Mouse (Mus musculus) embryonic facial prominence, embryonic 13.5 days (tissue): ENCODE measurements around the gene Tbx6. TPM values are rescaled to one million over a fixed set of nuclear protein-coding genes. Genes with fewer than 3 reads are reported as not detected.

Experiments used
- ATAC-seq: fragments of 200-750 bp; cut with Nextera tagmentation; 2 replicates; pipeline ENCODE4 v1.8.0; 2017; ENCODE audit warnings: low read depth; ENCODE audit not compliant: insufficient number of reproducible peaks, insufficient read depth, low FRiP score, low TSS enrichment
- H3K27ac ChIP-seq: fragments of 300-500 bp; sonication (generic); 2 replicates; pipeline ENCODE4 v1.5.1; 2015; ENCODE audit warnings: moderate library complexity, mild to moderate bottlenecking, inconsistent platforms
- H3K27me3 ChIP-seq: fragments of 300-500 bp; sonication (generic); 2 replicates; pipeline ENCODE4 v1.6.1; 2015; ENCODE audit warnings: mild to moderate bottlenecking, inconsistent platforms
- H3K36me3 ChIP-seq: fragments of 300-500 bp; sonication (generic); 2 replicates; pipeline ENCODE4 v1.6.1; 2015; ENCODE audit warnings: mild to moderate bottlenecking, inconsistent platforms
- H3K4me1 ChIP-seq: fragments of 300-500 bp; sonication (generic); 2 replicates; pipeline ENCODE4 v1.6.1; 2015; ENCODE audit warnings: inconsistent platforms
- H3K4me2 ChIP-seq: fragments of 300-500 bp; sonication (generic); 2 replicates; pipeline ENCODE4 v1.6.1; 2015; ENCODE audit warnings: moderate library complexity, mild to moderate bottlenecking, inconsistent platforms
- H3K4me3 ChIP-seq: fragments of 300-500 bp; sonication (generic); 2 replicates; pipeline ENCODE4 v1.5.1; 2015; ENCODE audit warnings: mild to moderate bottlenecking, inconsistent platforms
- H3K9ac ChIP-seq: fragments of 300-500 bp; sonication (generic); 2 replicates; pipeline ENCODE4 v1.6.1; 2015; ENCODE audit warnings: mild to moderate bottlenecking, inconsistent platforms
- H3K9me3 ChIP-seq: fragments of 300-500 bp; sonication (generic); 2 replicates; pipeline ENCODE4 v1.6.1; 2016; ENCODE audit warnings: inconsistent platforms
- WGBS: fragments of 180-500 bp; shearing (Covaris S2); methylation state at CpG from one replicate; pipeline ENCODE4 v1.1.7; 2015; ENCODE audit warnings: mixed read lengths; 5-methylcytosine and 5-hydroxymethylcytosine counted together
- polyA plus RNA-seq: library from polyadenylated mRNA; unstranded; fragments of >200 nt; fragmentation: Nextera tagmentation; extraction: Ambion mirVana; gene quantifications from 2 replicates; pipeline ENCODE4 v1.2.1, GENCODE M21; 2015

Tbx6 gene
- polyA plus RNA-seq, 1 experiment from 2014 or later = 0.27 TPM

GRCm38 (mm10) chr7:126782693-126783092, 1.4 kb downstream of the Tbx6 start:
- Histone ChIP-seq H3K27ac (no peak overlapping the region; the same call in 1 of the 2 replicates), H3K9ac (no peak overlapping the region), H3K4me1 (peaks cover 29% of the 10 kb centered on the region), H3K4me3 (no peak overlapping the region), H3K4me2 (no peak overlapping the region), H3K9me3 (no peaks in the 10 kb centered on the region), H3K36me3 (peaks cover 41% of the 10 kb centered on the region), H3K27me3 (no peaks in the 10 kb centered on the region)
- 86% methylated on average over 13 of the region's 13 CpGs for WGBS
- no peak for ATAC-seq

GRCm38 (mm10) chr7:126784469-126784868, 3.2 kb downstream of the Tbx6 start:
- 89% methylated on average over 7 of the region's 7 CpGs for WGBS
- no peaks in the 10 kb centered on the region for H3K27me3 ChIP-seq
- no peak overlapping the region for H3K4me2 ChIP-seq
- H3K4me3 ChIP-seq = no peak overlapping the region
- no peaks in the 10 kb centered on the region for H3K9me3 ChIP-seq
- no peak for ATAC-seq
- no peak overlapping the region for H3K9ac ChIP-seq
- peaks cover 20% of the 10 kb centered on the region for H3K4me1 ChIP-seq
- no peak overlapping the region for H3K27ac ChIP-seq
- peaks cover 59% of the 10 kb centered on the region for H3K36me3 ChIP-seq

GRCm38 (mm10) chr7:126785056-126785455, 3.8 kb downstream of the Tbx6 start:
- no peaks in the 10 kb centered on the region for H3K9me3 ChIP-seq
- H3K4me3 ChIP-seq = no peak overlapping the region
- H3K4me2 ChIP-seq = no peak overlapping the region
- H3K9ac ChIP-seq = no peak overlapping the region
- no peak overlapping the region for H3K27ac ChIP-seq
- H3K4me1 ChIP-seq = peaks cover 18% of the 10 kb centered on the region
- peaks cover 65% of the 10 kb centered on the region for H3K36me3 ChIP-seq
- H3K27me3 ChIP-seq = no peaks in the 10 kb centered on the region
- WGBS = 90% methylated on average over 4 of the region's 4 CpGs
- no peak for ATAC-seq

- no peak for ATAC-seq
- 89% methylated on average over 14 of the region's 14 CpGs for WGBS
- H3K4me1 ChIP-seq = peaks cover 21% of the 10 kb centered on the region
- H3K36me3 ChIP-seq = peaks cover 74% of the 10 kb centered on the region
- no peaks in the 10 kb centered on the region for H3K9me3 ChIP-seq
- no peak overlapping the region for H3K27ac ChIP-seq
- no peak overlapping the region for H3K4me2 ChIP-seq
- no peak overlapping the region for H3K4me3 ChIP-seq
- no peak overlapping the region for H3K9ac ChIP-seq
- no peaks in the 10 kb centered on the region for H3K27me3 ChIP-seq
Observed at GRCm38 (mm10) chr7:126786142-126786541, 4.9 kb downstream of the Tbx6 start.

GRCm38 (mm10) chr7:126789141-126789540, 7.9 kb downstream of the Tbx6 start:
- ATAC-seq = no peak
- no peak overlapping the region for H3K4me2 ChIP-seq
- peaks cover 67% of the 10 kb centered on the region for H3K36me3 ChIP-seq
- no peak overlapping the region for H3K4me3 ChIP-seq
- H3K27ac ChIP-seq = no peak overlapping the region
- H3K9ac ChIP-seq = 0 out of 2 replicates have a peak overlapping the region, but pooled peaks have one; percentile 16
- 86% methylated on average over 4 of the region's 4 CpGs for WGBS
- no peaks in the 10 kb centered on the region for H3K27me3 ChIP-seq
- peaks cover 23% of the 10 kb centered on the region for H3K4me1 ChIP-seq
- H3K9me3 ChIP-seq = no peaks in the 10 kb centered on the region

- H3K9ac ChIP-seq = peak within 1 kb of the TSS; percentile 96
- H3K4me1 ChIP-seq = peaks cover 33% of the 10 kb centered on the region
- peak within 1 kb of the TSS; percentile 74 for H3K4me2 ChIP-seq
- H3K27ac ChIP-seq = peak within 1 kb of the TSS; percentile 97
- no peaks in the 10 kb centered on the region for H3K9me3 ChIP-seq
- ATAC-seq = peak; percentile 92
- peak within 1 kb of the TSS; percentile 94 for H3K4me3 ChIP-seq
- no peaks in the 10 kb centered on the region for H3K27me3 ChIP-seq
- WGBS = under 1% methylated on average over 76 of the region's 83 CpGs
- H3K36me3 ChIP-seq = peaks cover 66% of the 10 kb centered on the region
Observed at GRCm38 (mm10) chr7:126791851-126792720, 10.8 kb downstream of the Tbx6 start, which contains the start of gene Ppp4c. Gene Ppp4c, minus strand, starts transcription at chr7:126792496.

GRCm38 (mm10) chr7:126792721-126793443, 11.6 kb downstream of the Tbx6 start:
- peak; percentile 13; the same call in 1 of the 2 replicates for ATAC-seq

GRCm38 (mm10) chr7:126793456-126794270, 12.4 kb downstream of the Tbx6 start:
- Histone ChIP-seq H3K4me3 (no peak overlapping the region), H3K27me3 (no peaks in the 10 kb centered on the region), H3K4me1 (peaks cover 46% of the 10 kb centered on the region), H3K27ac (0 out of 2 replicates have a peak overlapping the region, but pooled peaks have one; percentile 11), H3K36me3 (peaks cover 55% of the 10 kb centered on the region), H3K9me3 (no peaks in the 10 kb centered on the region), H3K9ac (no peak overlapping the region), H3K4me2 (no peak overlapping the region)
- ATAC-seq = no peak
- WGBS = 71% methylated on average over 4 of the region's 4 CpGs

More at GRCm38 (mm10) chr7:126792721-126793443, 11.6 kb downstream of the Tbx6 start:
- Histone ChIP-seq H3K9me3 (no peaks in the 10 kb centered on the region), H3K4me3 (peak overlapping the region; percentile 94), H3K4me2 (peak overlapping the region; percentile 74), H3K9ac (peak overlapping the region; percentile 96), H3K4me1 (peaks cover 41% of the 10 kb centered on the region), H3K27me3 (no peaks in the 10 kb centered on the region), H3K27ac (peak overlapping the region; percentile 97), H3K36me3 (peaks cover 63% of the 10 kb centered on the region)
- WGBS = 25% methylated on average over 11 of the region's 11 CpGs

- Histone ChIP-seq H3K36me3 (peaks cover 49% of the 10 kb centered on the region), H3K4me2 (no peak overlapping the region), H3K4me3 (no peak overlapping the region), H3K9ac (no peak overlapping the region), H3K4me1 (peaks cover 46% of the 10 kb centered on the region), H3K27ac (no peak overlapping the region), H3K27me3 (no peaks in the 10 kb centered on the region), H3K9me3 (no peaks in the 10 kb centered on the region)
- no peak for ATAC-seq
- WGBS = 74% methylated on average over 4 of the region's 4 CpGs
Observed at GRCm38 (mm10) chr7:126794271-126794605, 13.0 kb downstream of the Tbx6 start.

- no peak overlapping the region for H3K27ac ChIP-seq
- peaks cover 47% of the 10 kb centered on the region for H3K4me1 ChIP-seq
- 85% methylated on average over 16 of the region's 16 CpGs for WGBS
Observed at GRCm38 (mm10) chr7:126795387-126796317, 14.4 kb downstream of the Tbx6 start.

More at GRCm38 (mm10) chr7:126795387-126796317, 14.4 kb downstream of the Tbx6 start:
- Histone ChIP-seq H3K9ac (peak overlapping the region; percentile 32; the same call in 1 of the 2 replicates), H3K27me3 (no peaks in the 10 kb centered on the region), H3K4me3 (0 out of 2 replicates have a peak overlapping the region, but pooled peaks have one; percentile 4), H3K4me2 (no peak overlapping the region), H3K36me3 (peaks cover 36% of the 10 kb centered on the region), H3K9me3 (no peaks in the 10 kb centered on the region)
- no peak for ATAC-seq
